Mouse (Mus musculus): Measurements from ENCODE around the gene Scg3. TPM values are rescaled to one million over a fixed set of nuclear protein-coding genes. Genes with fewer than 3 reads are reported as not detected.
"Not testable (repeated sequence)": the region's sequence is repeated elsewhere in the genome, so short reads cannot be mapped to it uniquely, and the experiment has no call there.

The Scg3 gene
- total RNA-seq, 2 experiments from 2014 or later, result 270 to 283 TPM

DNA sequence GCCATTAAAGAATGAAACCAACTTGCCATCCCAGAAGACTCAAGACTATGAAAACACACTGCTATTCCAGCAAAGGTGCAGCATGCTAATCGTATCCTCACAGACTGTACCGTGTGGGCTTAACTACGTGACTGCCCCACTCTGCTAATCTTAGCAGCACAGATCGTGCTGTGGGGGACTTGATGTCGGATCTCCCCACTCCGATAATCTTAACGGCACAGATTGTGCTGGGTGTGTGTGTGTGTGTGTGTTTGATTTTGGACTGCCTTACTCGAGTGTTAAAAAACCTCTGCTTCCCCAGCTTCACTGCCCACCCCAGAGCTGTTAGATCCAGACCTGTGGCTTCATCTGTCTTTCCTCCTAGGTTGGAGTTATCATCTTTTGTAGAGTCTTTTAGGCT lies 22.9 kb downstream of the Scg3 start:
- Histone ChIP-seq H3K4me3 (no peak overlapping the region), H3K27ac (no peak overlapping the region)
- peak in 1 of 2 experiments; percentile 27 for DNase-seq (ENCODE audit: low spot score in 2 of 2)
- TF ChIP-seq CTCF (conservative IDR thresholded peaks at IDR 0.05), result no peak

- not testable (repeated sequence) for H3K27ac ChIP-seq; H3K4me3 ChIP-seq; DNase-seq (ENCODE audit: low spot score in 2 of 2)
These were observed 27.4 kb downstream of the Scg3 start for GRCm38 (mm10) chr9:75656456-75656855.

DNA sequence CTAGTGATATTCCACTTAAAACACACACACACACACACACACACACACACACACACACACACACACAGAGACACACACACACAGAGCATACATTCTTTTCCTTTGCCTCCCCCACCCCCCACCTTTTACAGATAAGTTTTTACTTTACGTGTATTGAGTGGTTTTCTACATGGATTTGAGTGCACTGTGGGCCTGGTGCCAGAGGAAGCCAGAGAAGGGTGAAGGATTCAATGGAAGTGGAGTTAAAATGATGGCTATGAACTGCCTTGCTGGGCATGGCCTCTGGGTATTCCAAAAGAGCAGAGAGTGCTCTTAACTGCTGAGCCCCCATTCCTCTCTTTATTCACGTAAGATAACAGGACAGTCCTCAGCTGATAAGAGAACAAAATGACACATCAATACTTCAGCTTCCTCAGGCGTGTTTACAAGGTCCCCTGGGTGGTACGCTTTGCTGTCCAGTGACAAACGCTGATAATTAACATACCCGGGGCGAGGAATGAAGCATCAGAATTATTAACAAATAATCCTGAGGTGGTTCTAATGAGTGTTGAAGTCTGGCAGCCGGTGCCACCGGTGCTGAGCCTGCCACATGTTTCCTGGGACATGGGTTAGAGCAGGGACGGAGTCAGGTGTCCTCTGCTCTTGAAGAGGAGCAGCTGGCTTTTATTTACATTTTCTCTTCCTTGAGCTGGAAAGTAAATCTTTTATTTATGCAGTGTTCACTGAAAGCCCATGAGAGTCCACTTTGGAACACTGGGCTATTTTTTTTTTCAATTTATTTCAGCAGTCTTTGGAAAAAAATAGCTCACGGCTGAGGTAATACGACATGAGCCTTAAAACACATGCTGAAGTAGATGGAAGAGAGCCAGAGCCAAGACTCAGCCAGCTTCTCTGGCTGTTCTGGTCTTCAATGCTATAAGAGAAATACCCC lies 29.6 kb downstream of the Scg3 start:
- H3K27ac ChIP-seq, result 0 out of 2 replicates have a peak overlapping the region, but pooled peaks have one; percentile 46
- no peak overlapping the region for H3K4me3 ChIP-seq
- DNase-seq (ENCODE audit: low spot score in 2 of 2), result no peak
- no peak for TF ChIP-seq CTCF (conservative IDR thresholded peaks at IDR 0.05)

- TF ChIP-seq CTCF (conservative IDR thresholded peaks at IDR 0.05), result no peak
- DNase-seq (ENCODE audit: low spot score in 2 of 2), result no peak
- Histone ChIP-seq H3K4me3 (no peak overlapping the region), H3K27ac (no peak overlapping the region)
These were observed 38.5 kb downstream of the Scg3 start for GRCm38 (mm10) chr9:75645405-75645804.

DNA sequence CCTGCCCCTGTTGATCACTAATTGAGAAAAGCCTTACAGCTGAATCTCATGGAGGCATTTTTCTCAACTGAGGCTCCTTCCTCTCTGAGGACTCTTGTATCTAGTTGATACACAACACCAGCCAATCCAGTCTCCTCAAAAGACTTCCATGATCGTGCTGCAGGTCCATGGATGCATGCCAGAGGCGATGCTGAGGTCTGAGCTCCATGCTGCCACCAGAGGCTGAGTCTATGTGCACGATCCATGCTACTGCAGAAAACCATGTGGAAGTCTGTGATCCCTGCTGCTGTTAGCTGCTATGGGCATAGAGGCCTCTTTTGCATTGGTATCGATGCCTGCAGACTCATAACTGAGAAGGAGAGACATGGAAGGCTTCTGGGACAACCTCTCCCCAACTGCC lies 49.6 kb downstream of the Scg3 start:
- H3K4me3 ChIP-seq, result no peak overlapping the region
- TF ChIP-seq CTCF (conservative IDR thresholded peaks at IDR 0.05), result peak; percentile 17; the same call in 1 of the 2 replicates
- no peak for DNase-seq (ENCODE audit: low spot score in 2 of 2)
- H3K27ac ChIP-seq, result no peak overlapping the region

- Histone ChIP-seq H3K4me3 (no peak overlapping the region), H3K27ac (no peak overlapping the region)
- DNase-seq (ENCODE audit: low spot score in 2 of 2), result no peak
- no peak for TF ChIP-seq CTCF (conservative IDR thresholded peaks at IDR 0.05)
These were observed 50.3 kb downstream of the Scg3 start for GRCm38 (mm10) chr9:75633603-75634002.

DNA sequence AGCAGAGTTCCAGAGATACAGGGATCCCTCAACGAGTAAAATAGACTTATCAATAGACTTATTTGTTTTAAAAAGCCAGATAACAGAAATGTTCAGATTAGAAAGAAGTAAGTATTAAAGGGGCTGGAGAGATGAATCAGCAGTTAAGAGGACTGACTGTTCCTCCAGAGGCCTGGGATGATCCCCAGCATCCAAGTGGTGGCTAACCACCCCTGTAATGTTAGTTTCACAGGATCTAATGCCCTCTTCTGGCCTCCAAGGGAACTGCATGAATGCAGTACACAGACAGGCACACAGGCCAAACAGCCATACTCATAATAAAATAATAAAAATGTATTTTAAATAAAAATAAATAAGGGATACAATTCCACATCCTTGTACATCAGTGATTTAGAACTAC lies 51.0 kb downstream of the Scg3 start:
- Histone ChIP-seq H3K27ac (peak overlapping the region; percentile 32; the same call in 1 of the 2 replicates), H3K4me3 (no peak overlapping the region)
- no peak for DNase-seq (ENCODE audit: low spot score in 2 of 2)
- peak; percentile 81 for TF ChIP-seq CTCF (conservative IDR thresholded peaks at IDR 0.05)

DNA sequence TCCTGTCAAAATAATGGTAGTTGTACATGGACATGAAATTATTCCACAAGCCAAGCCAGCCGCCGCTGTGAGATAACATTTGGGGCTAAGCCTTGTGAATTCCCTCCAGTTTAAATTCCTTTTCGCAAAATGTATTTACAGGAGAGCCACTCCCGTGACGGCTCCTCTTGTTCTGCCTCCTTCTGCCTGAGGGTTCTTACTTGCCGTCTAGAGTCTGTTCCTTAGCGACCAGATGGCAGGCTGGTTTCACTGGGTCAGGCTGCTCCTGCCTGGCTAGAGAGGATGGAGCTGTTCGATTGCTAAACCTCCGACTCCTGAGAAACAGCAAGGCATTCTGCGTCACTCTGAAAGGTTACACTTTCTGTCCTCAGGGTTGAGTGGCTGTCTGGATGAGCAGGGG lies 51.7 kb downstream of the Scg3 start:
- H3K27ac ChIP-seq, result peak overlapping the region; percentile 32; the same call in 1 of the 2 replicates
- no peak for TF ChIP-seq CTCF (conservative IDR thresholded peaks at IDR 0.05)

DNA sequence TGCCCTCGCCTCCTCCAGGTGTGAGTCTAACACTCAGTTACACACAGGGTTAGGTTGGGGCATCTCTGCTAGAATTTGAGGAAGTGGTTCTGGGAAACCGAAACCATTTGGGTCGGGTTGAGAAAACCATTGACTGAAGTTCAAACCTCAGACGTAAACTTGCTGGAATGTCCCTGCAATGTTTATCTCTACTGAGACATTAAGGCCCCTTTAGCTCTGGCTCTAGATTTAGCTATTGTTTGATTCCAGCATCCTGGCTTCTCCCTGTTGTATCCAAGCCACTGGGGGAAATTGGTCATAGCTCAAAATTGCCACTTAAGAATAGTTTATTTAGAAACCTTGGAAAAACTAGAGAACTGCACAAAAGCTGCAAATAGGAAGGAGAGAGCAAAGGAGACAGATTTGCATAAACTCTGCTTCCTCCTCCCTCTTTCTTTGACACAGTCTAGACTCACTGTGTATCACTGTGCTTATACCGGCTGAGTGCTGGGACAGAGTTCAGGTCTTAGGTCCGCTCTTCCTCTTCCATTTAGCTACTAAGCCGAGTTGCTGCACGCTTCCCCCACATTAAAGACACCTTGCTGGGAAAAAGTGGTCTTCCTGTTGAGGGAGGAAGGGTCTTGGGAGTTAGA lies 52.9 kb downstream of the Scg3 start:
- no peak overlapping the region for H3K4me3 ChIP-seq
- no peak overlapping the region for H3K27ac ChIP-seq
- TF ChIP-seq CTCF (conservative IDR thresholded peaks at IDR 0.05), result no peak
- DNase-seq (ENCODE audit: low spot score in 2 of 2), result no peak

More for the DNA sequence above, 51.7 kb downstream of the Scg3 start:
- DNase-seq (ENCODE audit: low spot score in 2 of 2), result no peak
- no peak overlapping the region for H3K4me3 ChIP-seq

DNA sequence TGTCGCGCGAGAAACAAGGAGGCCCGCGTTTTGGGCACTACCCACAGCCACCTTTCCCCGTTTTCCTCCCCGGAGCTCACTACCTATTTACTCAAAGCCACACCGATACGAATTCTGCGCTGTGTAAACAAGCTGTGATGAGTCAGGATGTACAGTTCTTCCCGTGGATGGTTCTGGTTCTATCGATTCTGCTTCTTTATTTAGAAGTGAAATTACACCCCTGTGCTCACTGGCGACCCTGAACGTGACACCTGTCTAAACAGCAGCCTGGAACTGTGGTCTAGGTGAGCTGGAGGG lies 57.6 kb downstream of the Scg3 start:
- no peak for DNase-seq (ENCODE audit: low spot score in 2 of 2)
- TF ChIP-seq CTCF (conservative IDR thresholded peaks at IDR 0.05), result no peak
- peak overlapping the region; percentile 99 for H3K27ac ChIP-seq
- peak overlapping the region; percentile 81 for H3K4me3 ChIP-seq

GRCm38 (mm10) chr9:75625556-75626307 lies 58.1 kb downstream of the Scg3 start, which contains the start of gene Lysmd2:
Gene Lysmd2, plus strand, starts transcription at chr9:75625741.
- peak; percentile 62 to 70 for DNase-seq (ENCODE audit: low spot score in 2 of 2)
- Histone ChIP-seq H3K4me3 (peak within 1 kb of the TSS; percentile 81), H3K27ac (peak within 1 kb of the TSS; percentile 99)
- TF ChIP-seq CTCF (conservative IDR thresholded peaks at IDR 0.05), result no peak

- no peak for TF ChIP-seq CTCF (conservative IDR thresholded peaks at IDR 0.05)
- H3K27ac ChIP-seq, result peak overlapping the region; percentile 99
- peak overlapping the region; percentile 81 for H3K4me3 ChIP-seq
- no peak for DNase-seq (ENCODE audit: low spot score in 2 of 2)
These were observed 58.8 kb downstream of the Scg3 start for GRCm38 (mm10) chr9:75624983-75625555.

DNA sequence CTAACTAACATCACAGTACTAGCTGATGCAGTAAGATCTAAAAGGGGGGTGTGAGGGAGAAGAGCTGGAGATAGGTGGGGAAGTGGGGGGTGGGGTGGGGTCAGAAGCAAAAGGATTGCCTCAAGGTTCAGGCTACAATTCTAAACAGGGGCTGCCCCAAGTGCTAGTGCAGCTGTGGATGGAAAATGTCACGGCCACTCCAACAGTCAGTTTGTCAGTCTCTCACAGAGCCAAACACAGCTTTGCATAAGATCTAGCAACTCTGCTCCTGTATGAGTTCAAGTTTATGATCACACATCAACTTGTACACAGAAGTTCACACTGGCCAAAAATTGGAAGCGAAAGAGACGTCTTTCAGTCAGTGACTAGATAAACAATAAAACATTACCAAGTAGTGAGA lies 62.4 kb downstream of the Scg3 start:
- H3K27ac ChIP-seq, result no peak overlapping the region
- TF ChIP-seq CTCF (conservative IDR thresholded peaks at IDR 0.05), result no peak
- no peak for DNase-seq (ENCODE audit: low spot score in 2 of 2)
- H3K4me3 ChIP-seq, result no peak overlapping the region

- not testable (repeated sequence) for H3K4me3 ChIP-seq; H3K27ac ChIP-seq; DNase-seq (ENCODE audit: low spot score in 2 of 2)
These were observed 64.1 kb downstream of the Scg3 start for GRCm38 (mm10) chr9:75619761-75620160.

Data from layer of hippocampus, adult 2 months (tissue).